Mouse (Mus musculus) G1E (cell line): ENCODE results near the gene Pdpk1.

Experiments used
- CTCF ChIP-seq: IDR thresholded peaks from 2 replicates; pipeline ENCODE4 v1.5.1; 2012; ENCODE audit warnings: low read depth, low read length, inconsistent platforms, mixed read lengths
- GATA1 ChIP-seq: IDR thresholded peaks from 2 replicates; pipeline ENCODE4 v1.6.1; 2012; ENCODE audit warnings: borderline replicate concordance, low read length, inconsistent platforms, mixed read lengths
- TAL1 ChIP-seq: conservative IDR thresholded peaks from 2 replicates; pipeline ENCODE4 v1.6.1; 2012; ENCODE audit warnings: low read depth, low read length, inconsistent platforms, mixed read lengths

DNA sequence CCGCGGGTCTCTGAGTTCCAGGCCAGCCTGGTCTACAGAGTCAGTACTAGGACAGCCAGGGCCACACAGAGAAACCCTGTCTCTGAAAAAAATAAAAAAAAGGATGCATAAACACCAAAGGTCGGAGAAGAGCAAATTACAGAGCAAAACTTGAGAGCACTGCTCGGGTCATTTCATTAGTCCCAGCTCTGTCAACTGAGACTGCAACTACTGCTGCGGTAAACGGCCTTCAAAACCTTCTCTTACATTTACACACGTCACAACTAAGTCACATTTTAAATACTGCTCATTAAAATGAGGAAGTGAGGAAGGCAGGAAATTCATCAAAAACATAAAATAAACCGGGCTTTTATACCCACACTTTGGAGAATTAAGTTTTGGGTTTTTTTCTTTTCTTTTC, 42.1 kb upstream of the Pdpk1 start:
- TF ChIP-seq TAL1 (no peak), CTCF (no peak), GATA1 (no peak)
